Mouse (Mus musculus) heart, embryonic 11.5 days (tissue): ENCODE data around the gene Gm20388. TPM values are rescaled to one million over a fixed set of nuclear protein-coding genes. Genes with fewer than 3 reads are reported as not detected.
"Not testable (repeated sequence)": the region's sequence is repeated elsewhere in the genome, so short reads cannot be mapped to it uniquely, and the experiment has no call there.

Experiments used
- ATAC-seq: fragments of 200-750 bp; cut with Nextera tagmentation; replicated peaks from 2 replicates; pipeline ENCODE4 v1.8.0; 2017; ENCODE audit warnings: moderate library complexity; ENCODE audit not compliant: insufficient number of reproducible peaks, low FRiP score, low TSS enrichment
- H3K27ac ChIP-seq: fragments of 300-500 bp; sonication (generic); 2 replicates; pipeline ENCODE4 v1.5.1; 2014; ENCODE audit warnings: mild to moderate bottlenecking, low read depth, low read length
- H3K27me3 ChIP-seq: fragments of 300-500 bp; sonication (generic); 2 replicates; pipeline ENCODE4 v1.6.1; 2014; ENCODE audit warnings: mild to moderate bottlenecking, low read length, mixed read lengths; ENCODE audit not compliant: control insufficient read depth, insufficient read depth
- H3K36me3 ChIP-seq: fragments of 300-500 bp; sonication (generic); 2 replicates; pipeline ENCODE4 v1.6.1; 2014; ENCODE audit warnings: mild to moderate bottlenecking, low read length, moderate library complexity, mixed read lengths; ENCODE audit not compliant: control insufficient read depth, insufficient read depth
- H3K4me1 ChIP-seq: fragments of 300-500 bp; sonication (generic); 2 replicates; pipeline ENCODE4 v1.6.1; 2014; ENCODE audit warnings: low read length; ENCODE audit not compliant: control insufficient read depth, insufficient read depth
- H3K4me2 ChIP-seq: fragments of 300-500 bp; sonication (generic); 2 replicates; pipeline ENCODE4 v1.6.1; 2014; ENCODE audit warnings: mild to moderate bottlenecking, moderate library complexity
- H3K4me3 ChIP-seq: fragments of 300-500 bp; sonication (generic); 2 replicates; pipeline ENCODE4 v1.5.1; 2014; ENCODE audit warnings: low read depth, low read length
- H3K9ac ChIP-seq: fragments of 300-500 bp; sonication (generic); 2 replicates; pipeline ENCODE4 v1.6.1; 2014; ENCODE audit warnings: mild to moderate bottlenecking, low read depth, low read length, moderate library complexity
- H3K9me3 ChIP-seq: fragments of 300-500 bp; sonication (generic); replicated peaks from 2 replicates; pipeline ENCODE4 v1.6.1; 2016; ENCODE audit warnings: low read length; ENCODE audit not compliant: control insufficient read depth
- WGBS: fragments of 180-500 bp; shearing (Covaris S2); extraction: QIAGEN DNeasy Blood & Tissue Kit; methylation state at CpG from one replicate; pipeline ENCODE4 v1.1.7; 2014; ENCODE audit not compliant: insufficient replicate concordance; 5-methylcytosine and 5-hydroxymethylcytosine counted together
- polyA plus RNA-seq: library from polyadenylated mRNA; unstranded; fragments of >200 nt; fragmentation: Nextera tagmentation; extraction: Ambion mirVana; gene quantifications from 2 replicates; pipeline ENCODE4 v1.2.1, GENCODE M21; 2014

Gm20388 gene
- polyA plus RNA-seq, 1 experiment from 2014 or later = 6.4 TPM

DNA sequence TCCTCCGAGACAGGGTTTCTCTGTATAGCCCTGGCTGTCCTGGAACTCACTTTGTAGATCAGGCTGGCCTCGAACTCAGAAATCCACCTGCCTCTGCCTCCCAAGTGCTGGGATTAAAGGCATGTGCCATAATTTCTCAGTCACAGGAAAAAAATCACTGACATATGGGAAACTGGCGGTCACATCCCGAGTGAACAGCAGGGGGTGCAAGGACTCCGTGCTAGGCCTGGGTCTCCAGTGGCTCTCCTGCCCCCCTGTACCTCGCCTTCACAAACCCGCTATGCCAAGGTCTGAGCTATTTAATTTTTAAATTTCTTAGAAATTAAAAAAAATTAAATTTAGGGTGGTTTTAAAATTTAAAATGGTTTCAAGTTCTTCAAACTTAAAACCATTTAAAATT lies 769.8 kb downstream of the Gm20388 start:
- not testable (repeated sequence) for H3K36me3 ChIP-seq, ATAC-seq, H3K27me3 ChIP-seq, H3K4me2 ChIP-seq, H3K9me3 ChIP-seq, H3K4me1 ChIP-seq, H3K27ac ChIP-seq, H3K4me3 ChIP-seq, H3K9ac ChIP-seq
- WGBS = 51% methylated on average over 7 of the region's 7 CpGs

DNA sequence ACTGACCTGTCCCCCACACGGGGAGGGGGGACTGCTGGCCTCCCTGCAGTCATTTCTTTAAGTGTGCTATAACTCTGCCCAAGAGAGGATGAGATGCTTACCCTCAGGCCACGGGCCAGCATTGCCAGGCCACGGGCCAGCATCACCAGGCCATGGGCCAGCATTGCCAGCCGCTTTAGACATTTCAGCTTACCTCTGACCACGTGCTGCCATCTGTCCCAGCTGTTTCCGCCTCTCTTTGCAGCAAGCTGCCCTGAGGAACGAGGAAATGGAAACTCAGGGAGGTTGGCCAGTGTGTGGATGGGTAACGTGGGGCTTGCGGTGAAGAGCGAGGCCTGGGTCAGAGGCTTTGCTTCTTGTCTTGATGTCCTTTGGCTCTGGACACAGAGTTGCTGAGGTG lies 770.5 kb downstream of the Gm20388 start:
- Histone ChIP-seq H3K36me3 (no peaks in the 10 kb centered on the region), H3K4me1 (no peaks in the 10 kb centered on the region; the same call in 1 of the 2 replicates), H3K9me3 (no peaks in the 10 kb centered on the region), H3K27me3 (peaks cover 2% of the 10 kb centered on the region), H3K27ac (no peak overlapping the region), H3K4me3 (no peak overlapping the region), H3K4me2 (no peak overlapping the region), H3K9ac (no peak overlapping the region)
- ATAC-seq = no peak
- 76% methylated on average over 10 of the region's 10 CpGs for WGBS

DNA sequence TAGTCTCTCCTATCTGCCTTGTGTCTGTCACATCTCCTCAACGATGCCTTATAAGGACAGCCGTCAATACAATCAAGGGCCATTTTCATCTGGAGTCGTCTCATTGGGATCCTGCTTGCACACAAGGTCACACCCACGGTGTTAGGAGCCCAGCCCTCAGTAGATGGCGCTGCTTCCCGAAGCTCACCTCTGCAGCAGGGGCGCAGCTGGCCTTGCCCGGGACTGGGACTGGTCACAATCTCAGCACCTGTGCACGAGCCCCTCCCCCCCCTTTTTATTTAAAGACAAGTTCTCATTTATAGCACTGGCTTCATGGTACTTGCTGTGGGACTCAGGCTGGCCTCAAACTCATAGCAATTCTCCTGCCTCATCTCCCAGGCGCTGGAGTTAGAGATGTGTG lies 773.0 kb downstream of the Gm20388 start:
- Histone ChIP-seq H3K9ac (no peak overlapping the region), H3K27ac (no peak overlapping the region), H3K9me3 (no peaks in the 10 kb centered on the region), H3K4me1 (no peaks in the 10 kb centered on the region; the same call in 1 of the 2 replicates), H3K4me3 (no peak overlapping the region), H3K27me3 (peaks cover 8% of the 10 kb centered on the region), H3K36me3 (no peaks in the 10 kb centered on the region), H3K4me2 (no peak overlapping the region)
- WGBS = 16% methylated on average over 10 of the region's 10 CpGs
- no peak for ATAC-seq

DNA sequence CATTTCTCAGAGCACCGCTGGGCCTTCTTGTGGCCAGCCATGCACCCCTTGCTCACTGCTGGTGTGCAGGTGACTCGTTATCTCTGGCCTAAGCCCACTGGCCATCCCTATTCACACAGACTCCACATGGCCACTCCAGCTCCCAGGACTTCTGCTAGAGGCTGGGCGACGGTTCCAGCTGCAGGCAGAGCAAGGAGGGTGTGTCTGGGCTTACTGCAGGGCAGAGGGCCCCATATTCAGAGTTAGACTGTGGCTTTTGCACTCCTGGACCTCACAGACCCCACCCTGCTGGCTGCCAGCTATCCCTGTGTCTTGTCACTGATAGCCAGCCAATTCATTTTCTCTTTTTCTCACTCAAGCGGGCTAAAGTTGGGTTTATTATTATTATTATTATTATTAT lies 773.4 kb downstream of the Gm20388 start:
- no peak overlapping the region for H3K9ac ChIP-seq
- no peak overlapping the region for H3K4me3 ChIP-seq
- ATAC-seq = no peak
- no peaks in the 10 kb centered on the region for H3K36me3 ChIP-seq
- WGBS = 57% methylated on average over 5 of the region's 5 CpGs
- no peak overlapping the region for H3K4me2 ChIP-seq
- H3K9me3 ChIP-seq = no peaks in the 10 kb centered on the region
- H3K4me1 ChIP-seq = no peaks in the 10 kb centered on the region; the same call in 1 of the 2 replicates
- H3K27me3 ChIP-seq = peaks cover 12% of the 10 kb centered on the region
- H3K27ac ChIP-seq = no peak overlapping the region

DNA sequence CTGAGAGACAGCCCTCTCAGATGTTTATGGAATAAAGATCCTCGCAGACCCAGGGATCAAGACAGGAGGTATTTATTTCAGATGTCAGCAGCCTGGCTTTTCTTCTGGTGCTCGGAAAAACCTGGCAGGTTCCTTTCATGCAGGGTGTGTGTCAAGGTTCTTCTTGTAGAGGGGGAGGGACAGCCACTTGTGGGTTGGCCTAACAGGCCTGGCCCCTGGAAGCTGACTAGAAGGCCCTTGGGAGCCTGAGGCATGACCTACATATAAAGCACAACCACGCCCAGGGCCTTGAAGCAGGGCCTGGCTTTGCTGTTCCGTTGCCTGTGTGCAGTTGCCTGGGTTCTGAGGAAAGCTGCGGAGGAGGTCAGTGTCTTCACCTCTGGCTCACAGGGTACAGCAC lies 774.5 kb downstream of the Gm20388 start:
- no peak overlapping the region for H3K4me2 ChIP-seq
- no peak overlapping the region for H3K9ac ChIP-seq
- H3K4me3 ChIP-seq = no peak overlapping the region
- no peaks in the 10 kb centered on the region; the same call in 1 of the 2 replicates for H3K4me1 ChIP-seq
- no peak for ATAC-seq
- peaks cover 12% of the 10 kb centered on the region for H3K27me3 ChIP-seq
- no peak overlapping the region for H3K27ac ChIP-seq
- H3K9me3 ChIP-seq = no peaks in the 10 kb centered on the region
- 62% methylated on average over 5 of the region's 5 CpGs for WGBS
- no peaks in the 10 kb centered on the region for H3K36me3 ChIP-seq

DNA sequence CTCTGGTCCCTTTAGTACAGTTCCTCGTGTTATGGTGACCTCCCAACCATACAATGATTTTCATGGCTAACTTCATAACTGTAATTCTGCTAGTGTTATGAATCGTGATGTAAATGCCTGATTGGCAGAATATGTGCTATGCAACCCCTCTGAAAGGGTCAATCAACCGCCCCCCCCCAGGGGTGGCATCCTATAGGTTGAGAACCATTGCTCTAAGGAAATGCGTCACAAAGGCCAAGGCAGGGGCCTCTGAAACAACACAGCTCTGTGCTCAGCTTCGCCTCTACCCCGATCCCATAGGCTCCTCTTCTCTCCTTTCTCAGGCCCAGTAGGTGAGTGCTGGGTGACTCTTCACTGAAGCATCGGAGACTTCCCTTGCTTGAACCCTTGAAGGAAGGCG lies 775.0 kb downstream of the Gm20388 start:
- no peak for ATAC-seq
- H3K27me3 ChIP-seq = peaks cover 12% of the 10 kb centered on the region

DNA sequence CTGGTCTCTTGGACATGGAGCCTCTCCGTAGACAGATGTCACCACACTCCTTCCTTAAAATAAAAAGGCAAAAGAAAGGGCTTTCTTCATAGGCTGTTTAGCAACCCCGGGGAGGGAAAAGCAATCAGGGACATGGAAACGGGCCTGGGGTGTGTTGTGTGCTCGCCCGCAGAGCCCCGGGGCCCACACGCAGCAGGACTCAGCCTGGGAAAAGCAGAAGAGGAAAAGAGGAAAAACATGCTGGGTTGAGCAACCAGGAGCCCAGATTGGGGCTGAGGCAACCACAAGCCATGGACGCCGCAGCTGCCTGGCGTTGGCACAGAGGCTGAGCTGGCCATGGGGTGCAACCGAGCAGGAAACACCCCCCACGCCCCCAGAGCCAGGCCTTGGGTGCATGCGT lies 775.4 kb downstream of the Gm20388 start:
- H3K27me3 ChIP-seq = peaks cover 12% of the 10 kb centered on the region

More for the DNA sequence above, 775.0 kb downstream of the Gm20388 start:
- 82% methylated on average over 8 of the region's 8 CpGs for WGBS
- no peak overlapping the region for H3K4me3 ChIP-seq
- H3K9ac ChIP-seq = no peak overlapping the region
- no peaks in the 10 kb centered on the region for H3K9me3 ChIP-seq
- no peak overlapping the region for H3K4me2 ChIP-seq
- no peaks in the 10 kb centered on the region; the same call in 1 of the 2 replicates for H3K4me1 ChIP-seq
- no peaks in the 10 kb centered on the region for H3K36me3 ChIP-seq
- no peak overlapping the region for H3K27ac ChIP-seq

DNA sequence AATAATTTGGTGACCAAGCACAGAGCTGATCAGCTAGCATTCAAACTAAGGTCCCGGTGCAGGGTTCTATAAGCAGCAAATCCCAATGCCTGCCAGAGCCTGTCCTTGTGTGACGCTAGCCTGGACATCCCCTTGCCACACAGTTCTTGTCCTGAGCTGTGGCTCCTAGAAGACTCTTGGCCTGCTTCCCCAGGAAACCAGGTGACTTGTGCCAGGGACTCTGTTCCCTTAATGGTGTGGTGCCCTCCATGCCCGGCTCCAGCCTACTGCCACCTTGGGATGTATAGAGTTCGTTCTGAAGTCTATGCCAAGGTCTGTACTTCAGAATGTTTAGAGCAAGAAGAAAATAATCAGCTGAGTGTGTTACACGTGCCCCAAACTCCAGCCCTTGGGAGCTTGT lies 775.9 kb downstream of the Gm20388 start:
- Histone ChIP-seq H3K27ac (no peak overlapping the region), H3K9ac (no peak overlapping the region), H3K4me3 (no peak overlapping the region), H3K27me3 (peaks cover 10% of the 10 kb centered on the region; the same call in 1 of the 2 replicates), H3K36me3 (no peaks in the 10 kb centered on the region), H3K4me1 (no peaks in the 10 kb centered on the region; the same call in 1 of the 2 replicates), H3K9me3 (no peaks in the 10 kb centered on the region), H3K4me2 (no peak overlapping the region)
- WGBS = 79% methylated on average over 5 of the region's 5 CpGs
- no peak for ATAC-seq

More for the DNA sequence above, 775.4 kb downstream of the Gm20388 start:
- Histone ChIP-seq H3K4me2 (no peak overlapping the region), H3K36me3 (no peaks in the 10 kb centered on the region), H3K9me3 (no peaks in the 10 kb centered on the region), H3K27ac (no peak overlapping the region), H3K9ac (no peak overlapping the region), H3K4me1 (no peaks in the 10 kb centered on the region; the same call in 1 of the 2 replicates), H3K4me3 (no peak overlapping the region)
- 81% methylated on average over 13 of the region's 13 CpGs for WGBS
- ATAC-seq = no peak

DNA sequence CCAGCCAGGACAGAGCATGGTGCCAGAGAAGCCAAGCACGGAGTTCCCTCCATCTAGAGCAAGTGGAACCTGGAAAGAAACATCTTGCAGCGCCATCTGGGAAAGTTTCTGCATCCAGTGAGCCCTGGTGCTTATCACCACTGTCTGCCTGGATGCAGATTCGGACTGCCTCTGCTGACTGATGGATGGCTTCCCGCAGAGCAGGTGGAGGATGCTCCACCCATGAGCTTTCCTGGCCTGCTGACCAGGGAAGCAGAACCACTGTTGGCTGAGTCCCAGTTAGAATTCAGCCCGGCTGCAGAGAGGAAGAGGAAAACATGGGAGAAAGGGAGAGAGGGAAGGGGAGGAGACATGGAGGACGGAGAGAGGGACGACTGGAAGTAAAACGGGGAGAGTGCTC lies 777.1 kb downstream of the Gm20388 start:
- Histone ChIP-seq H3K9me3 (no peaks in the 10 kb centered on the region), H3K27me3 (peaks cover 10% of the 10 kb centered on the region; the same call in 1 of the 2 replicates), H3K4me3 (no peak overlapping the region), H3K4me1 (no peaks in the 10 kb centered on the region; the same call in 1 of the 2 replicates), H3K36me3 (no peaks in the 10 kb centered on the region), H3K9ac (no peak overlapping the region), H3K27ac (no peak overlapping the region), H3K4me2 (no peak overlapping the region)
- no peak for ATAC-seq
- 50% methylated on average over 8 of the region's 8 CpGs for WGBS
